Mouse (Mus musculus) embryonic facial prominence, embryonic 15.5 days (tissue): ENCODE data around the gene Defb29. TPM values are rescaled to one million over a fixed set of nuclear protein-coding genes. Genes with fewer than 3 reads are reported as not detected.

ENCODE experiments used
- ATAC-seq: fragments of 200-750 bp; cut with Nextera tagmentation; 2 replicates; pipeline ENCODE4 v1.8.0; 2017; ENCODE audit warnings: low read depth, moderate TSS enrichment; ENCODE audit not compliant: insufficient number of reproducible peaks, low FRiP score, low TSS enrichment
- H3K27ac ChIP-seq: fragments of 300-500 bp; sonication (generic); replicated peaks from 2 replicates; pipeline ENCODE4 v1.5.1; 2015; ENCODE audit warnings: mild to moderate bottlenecking, inconsistent platforms
- H3K27me3 ChIP-seq: fragments of 300-500 bp; sonication (generic); 2 replicates; pipeline ENCODE4 v1.6.1; 2015; ENCODE audit warnings: inconsistent platforms
- H3K36me3 ChIP-seq: fragments of 300-500 bp; sonication (generic); 2 replicates; pipeline ENCODE4 v1.6.1; 2015; ENCODE audit warnings: mild to moderate bottlenecking, inconsistent platforms
- H3K4me1 ChIP-seq: fragments of 300-500 bp; sonication (generic); 2 replicates; pipeline ENCODE4 v1.6.1; 2015; ENCODE audit warnings: inconsistent platforms
- H3K4me2 ChIP-seq: fragments of 300-500 bp; sonication (generic); replicated peaks from 2 replicates; pipeline ENCODE4 v1.6.1; 2015; ENCODE audit warnings: mild to moderate bottlenecking, inconsistent platforms
- H3K4me3 ChIP-seq: fragments of 300-500 bp; sonication (generic); replicated peaks from 2 replicates; pipeline ENCODE4 v1.5.1; 2015; ENCODE audit warnings: mild to moderate bottlenecking, inconsistent platforms
- H3K9ac ChIP-seq: fragments of 300-500 bp; sonication (generic); 2 replicates; pipeline ENCODE4 v1.6.1; 2015; ENCODE audit warnings: inconsistent platforms
- H3K9me3 ChIP-seq: fragments of 300-500 bp; sonication (generic); replicated peaks from 2 replicates; pipeline ENCODE4 v1.6.1; 2016; ENCODE audit warnings: inconsistent platforms
- WGBS: fragments of 180-500 bp; shearing (Covaris S2); methylation state at CpG from one replicate; pipeline ENCODE4 v1.1.7; 2015; 5-methylcytosine and 5-hydroxymethylcytosine counted together
- polyA plus RNA-seq: library from polyadenylated mRNA; unstranded; fragments of >200 nt; fragmentation: Nextera tagmentation; extraction: Ambion mirVana; gene quantifications from 2 replicates; pipeline ENCODE4 v1.2.1, GENCODE M21; 2015

The Defb29 gene
- polyA plus RNA-seq, result not detected in 2 replicates

- Histone ChIP-seq H3K9me3 (no peaks in the 10 kb centered on the region), H3K4me2 (no peak within 1 kb of the TSS), H3K9ac (no peak within 1 kb of the TSS), H3K27me3 (no peaks in the 10 kb centered on the region), H3K4me3 (no peak within 1 kb of the TSS), H3K27ac (no peak within 1 kb of the TSS), H3K36me3 (no peaks in the 10 kb centered on the region), H3K4me1 (no peaks in the 10 kb centered on the region)
- WGBS, result 48% methylated on average over 13 of the region's 13 CpGs
- ATAC-seq, result no peak
Observed at GRCm38 (mm10) chr2:152539944-152540710, at the start of gene Defb29. TSS of gene Defb29 (minus strand) at chr2:152540098.

GRCm38 (mm10) chr2:152589021-152589420, 49.1 kb upstream of the Defb29 start:
- Histone ChIP-seq H3K27me3 (no peaks in the 10 kb centered on the region), H3K27ac (no peak overlapping the region), H3K4me3 (no peak overlapping the region), H3K4me1 (no peaks in the 10 kb centered on the region), H3K36me3 (no peaks in the 10 kb centered on the region), H3K9me3 (no peaks in the 10 kb centered on the region), H3K9ac (no peak overlapping the region), H3K4me2 (no peak overlapping the region)
- 34% methylated on average over 6 of the region's 6 CpGs for WGBS
- ATAC-seq, result no peak

GRCm38 (mm10) chr2:152588450-152588849, 48.6 kb upstream of the Defb29 start:
- Histone ChIP-seq H3K4me2 (no peak overlapping the region), H3K36me3 (no peaks in the 10 kb centered on the region), H3K27ac (no peak overlapping the region), H3K9me3 (no peaks in the 10 kb centered on the region), H3K4me1 (no peaks in the 10 kb centered on the region), H3K9ac (no peak overlapping the region), H3K27me3 (no peaks in the 10 kb centered on the region), H3K4me3 (no peak overlapping the region)
- 16% methylated on average over 2 of the region's 2 CpGs for WGBS
- ATAC-seq, result no peak

GRCm38 (mm10) chr2:152586926-152587560, 47.1 kb upstream of the Defb29 start:
- H3K9me3 ChIP-seq, result no peaks in the 10 kb centered on the region
- no peak overlapping the region for H3K4me3 ChIP-seq
- no peak for ATAC-seq
- H3K27me3 ChIP-seq, result no peaks in the 10 kb centered on the region
- no peak overlapping the region for H3K27ac ChIP-seq
- H3K4me2 ChIP-seq, result no peak overlapping the region
- H3K4me1 ChIP-seq, result no peaks in the 10 kb centered on the region
- no peak overlapping the region for H3K9ac ChIP-seq
- WGBS, result 72% methylated on average over 4 of the region's 4 CpGs
- no peaks in the 10 kb centered on the region for H3K36me3 ChIP-seq

GRCm38 (mm10) chr2:152580612-152581011, 40.7 kb upstream of the Defb29 start:
- Histone ChIP-seq H3K27ac (no peak overlapping the region), H3K36me3 (no peaks in the 10 kb centered on the region), H3K4me1 (no peaks in the 10 kb centered on the region), H3K4me2 (no peak overlapping the region), H3K27me3 (no peaks in the 10 kb centered on the region), H3K9ac (no peak overlapping the region), H3K9me3 (no peaks in the 10 kb centered on the region), H3K4me3 (no peak overlapping the region)
- WGBS, result 87% methylated on average over 11 of the region's 11 CpGs
- ATAC-seq, result no peak

GRCm38 (mm10) chr2:152580107-152580506, 40.2 kb upstream of the Defb29 start, which contains the start of gene Defb19:
TSS of gene Defb19 (minus strand) at chr2:152580312.
- Histone ChIP-seq H3K4me3 (no peak within 1 kb of the TSS), H3K4me1 (no peaks in the 10 kb centered on the region), H3K9ac (no peak within 1 kb of the TSS), H3K27me3 (no peaks in the 10 kb centered on the region), H3K4me2 (no peak within 1 kb of the TSS), H3K36me3 (no peaks in the 10 kb centered on the region), H3K9me3 (no peaks in the 10 kb centered on the region), H3K27ac (no peak within 1 kb of the TSS)
- no peak for ATAC-seq
- WGBS, result 66% methylated on average over 7 of the region's 7 CpGs

- Histone ChIP-seq H3K4me1 (no peaks in the 10 kb centered on the region), H3K27ac (no peak overlapping the region), H3K9ac (no peak overlapping the region), H3K27me3 (no peaks in the 10 kb centered on the region), H3K4me2 (no peak overlapping the region), H3K9me3 (no peaks in the 10 kb centered on the region), H3K36me3 (no peaks in the 10 kb centered on the region), H3K4me3 (no peak overlapping the region)
- no peak for ATAC-seq
- WGBS, result 75% methylated on average over 8 of the region's 8 CpGs
Observed at GRCm38 (mm10) chr2:152573484-152573883, 33.6 kb upstream of the Defb29 start.

GRCm38 (mm10) chr2:152572114-152572794, 32.4 kb upstream of the Defb29 start, which contains the start of gene Defb21:
TSS of gene Defb21 (plus strand) at chr2:152572744.
- H3K4me3 ChIP-seq, result no peak within 1 kb of the TSS
- no peak within 1 kb of the TSS for H3K27ac ChIP-seq
- H3K9me3 ChIP-seq, result no peaks in the 10 kb centered on the region
- no peaks in the 10 kb centered on the region for H3K27me3 ChIP-seq
- WGBS, result 64% methylated on average over 11 of the region's 11 CpGs
- H3K9ac ChIP-seq, result no peak within 1 kb of the TSS
- H3K4me1 ChIP-seq, result no peaks in the 10 kb centered on the region
- no peaks in the 10 kb centered on the region for H3K36me3 ChIP-seq
- no peak within 1 kb of the TSS for H3K4me2 ChIP-seq
- ATAC-seq, result no peak

GRCm38 (mm10) chr2:152570313-152570712, 30.4 kb upstream of the Defb29 start:
- Histone ChIP-seq H3K9me3 (no peaks in the 10 kb centered on the region), H3K9ac (no peak overlapping the region), H3K4me1 (no peaks in the 10 kb centered on the region), H3K36me3 (no peaks in the 10 kb centered on the region), H3K27me3 (no peaks in the 10 kb centered on the region), H3K27ac (no peak overlapping the region), H3K4me3 (no peak overlapping the region), H3K4me2 (no peak overlapping the region)
- ATAC-seq, result no peak
- WGBS, result 61% methylated on average over 6 of the region's 6 CpGs

GRCm38 (mm10) chr2:152569881-152570280, 30.0 kb upstream of the Defb29 start:
- 79% methylated on average over 4 of the region's 4 CpGs for WGBS
- ATAC-seq, result no peak

GRCm38 (mm10) chr2:152569038-152569437, 29.1 kb upstream of the Defb29 start, which contains the start of gene Gm17416:
TSS of gene Gm17416 (plus strand) at chr2:152569338.
- no peaks in the 10 kb centered on the region for H3K9me3 ChIP-seq

More at GRCm38 (mm10) chr2:152569881-152570280, 30.0 kb upstream of the Defb29 start:
- Histone ChIP-seq H3K4me2 (no peak overlapping the region), H3K4me3 (no peak overlapping the region), H3K9ac (no peak overlapping the region), H3K27ac (no peak overlapping the region), H3K4me1 (no peaks in the 10 kb centered on the region), H3K36me3 (no peaks in the 10 kb centered on the region), H3K27me3 (no peaks in the 10 kb centered on the region), H3K9me3 (no peaks in the 10 kb centered on the region)

More at GRCm38 (mm10) chr2:152569038-152569437, 29.1 kb upstream of the Defb29 start, which contains the start of gene Gm17416:
- H3K36me3 ChIP-seq, result no peaks in the 10 kb centered on the region
- H3K4me3 ChIP-seq, result no peak within 1 kb of the TSS
- no peaks in the 10 kb centered on the region for H3K4me1 ChIP-seq
- no peak for ATAC-seq
- WGBS, result 88% methylated on average over 5 of the region's 5 CpGs
- no peaks in the 10 kb centered on the region for H3K27me3 ChIP-seq
- H3K9ac ChIP-seq, result no peak within 1 kb of the TSS
- no peak within 1 kb of the TSS for H3K27ac ChIP-seq
- no peak within 1 kb of the TSS for H3K4me2 ChIP-seq
